Mouse (Mus musculus) cortical plate, adult 2 months (tissue): Measurements from ENCODE around the gene Nr2e3.

ENCODE experiments used
- CTCF ChIP-seq: fragments of 200-500 bp; IDR thresholded peaks from 2 replicates; pipeline ENCODE4 v1.5.1; 2011; ENCODE audit warnings: mild to moderate bottlenecking, control low read depth, low read length; ENCODE audit not compliant: insufficient read depth; ENCODE audit errors: extremely low read depth
- POLR2A ChIP-seq: fragments of 200-500 bp; IDR thresholded peaks from 2 replicates; pipeline ENCODE4 v1.6.1; 2011; ENCODE audit warnings: mild to moderate bottlenecking, low read length, control low read depth; ENCODE audit not compliant: insufficient read depth; ENCODE audit errors: extremely low read depth

DNA sequence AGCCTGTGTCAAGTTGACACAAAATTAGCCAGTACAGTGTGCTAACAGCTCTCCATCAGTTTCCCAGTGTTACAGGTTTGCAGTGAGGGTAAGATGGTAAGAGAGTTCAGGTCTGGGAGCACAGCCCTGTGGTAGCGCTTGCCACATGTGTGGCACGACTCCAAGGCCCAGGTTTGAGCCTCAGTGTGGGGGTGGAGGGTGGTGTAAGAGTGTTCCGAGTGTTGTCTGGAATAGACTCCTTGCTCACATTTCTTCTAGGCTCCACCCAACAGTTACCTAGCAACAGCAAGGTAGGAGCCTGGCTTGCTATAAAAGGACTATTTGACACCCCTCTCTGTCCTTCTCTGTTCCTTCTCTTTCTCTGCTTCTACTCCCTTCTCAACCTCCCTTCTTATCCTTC lies 3.9 kb upstream of the Nr2e3 start:
- TF ChIP-seq POLR2A (no peak), CTCF (no peak)
